Mouse (Mus musculus): ENCODE results near the gene Rasl11b. TPM values are rescaled to one million over a fixed set of nuclear protein-coding genes. Genes with fewer than 3 reads are reported as not detected.

The Rasl11b gene
- polyA plus RNA-seq, 1 experiment, result 10.1 TPM

GRCm38 (mm10) chr5:74160349-74160748 is 34.7 kb upstream of the Rasl11b start:
- no peak for TF ChIP-seq CTCF (IDR thresholded peaks at IDR 0.05; ENCODE audit: extremely low read depth, insufficient read length, insufficient replicate concordance, low read depth, low read length)
- TF ChIP-seq POLR2A (IDR thresholded peaks at IDR 0.05; ENCODE audit: low read depth, low read length), result no peak
- H3K36me3 ChIP-seq (ENCODE audit: control insufficient read depth, insufficient read depth, low read length), result no peaks in the 10 kb centered on the region
- no peak overlapping the region for H3K27ac ChIP-seq (ENCODE audit: insufficient read depth, low read depth, low read length)
- H3K27me3 ChIP-seq (ENCODE audit: control insufficient read depth, insufficient read depth, low read length), result no peaks in the 10 kb centered on the region
- no peak overlapping the region for H3K4me3 ChIP-seq (ENCODE audit: low read depth, low read length)
- WGBS, result 66% methylated on average over 4 of the region's 4 CpGs
- peaks cover 22% of the 10 kb centered on the region for H3K4me1 ChIP-seq (ENCODE audit: control insufficient read depth, insufficient read depth, insufficient read length, low read length)

GRCm38 (mm10) chr5:74161297-74161926 is 33.7 kb upstream of the Rasl11b start:
- no peak overlapping the region for H3K4me3 ChIP-seq (ENCODE audit: low read depth, low read length)
- H3K36me3 ChIP-seq (ENCODE audit: control insufficient read depth, insufficient read depth, low read length), result no peaks in the 10 kb centered on the region
- TF ChIP-seq CTCF (IDR thresholded peaks at IDR 0.05; ENCODE audit: extremely low read depth, insufficient read length, insufficient replicate concordance, low read depth, low read length) (no peak), POLR2A (IDR thresholded peaks at IDR 0.05; ENCODE audit: low read depth, low read length) (no peak)
- WGBS, result 20% methylated on average over 15 of the region's 15 CpGs
- no peak overlapping the region for H3K27ac ChIP-seq (ENCODE audit: insufficient read depth, low read depth, low read length)
- H3K4me1 ChIP-seq (ENCODE audit: control insufficient read depth, insufficient read depth, insufficient read length, low read length), result peaks cover 22% of the 10 kb centered on the region
- H3K27me3 ChIP-seq (ENCODE audit: control insufficient read depth, insufficient read depth, low read length), result no peaks in the 10 kb centered on the region

DNA sequence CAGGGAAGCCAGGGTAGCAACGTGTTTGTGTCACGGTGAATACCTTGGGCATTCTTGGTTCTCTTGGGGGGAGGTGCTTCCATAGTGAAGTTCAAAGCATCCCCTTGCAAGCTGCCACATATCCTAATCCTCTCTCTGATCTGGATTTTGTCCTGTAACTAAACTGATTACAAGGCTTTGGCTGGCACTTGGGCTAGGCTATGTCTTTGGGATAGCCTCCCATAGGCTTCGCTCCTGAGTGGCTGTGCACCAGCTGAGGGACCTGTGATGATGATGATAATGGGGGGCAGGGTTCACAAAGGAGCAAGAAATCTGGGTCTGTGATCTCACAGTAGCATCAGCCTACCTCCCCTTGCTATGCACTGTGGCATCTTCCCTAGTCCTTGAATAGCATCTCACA is 33.1 kb upstream of the Rasl11b start:
- H3K36me3 ChIP-seq (ENCODE audit: control insufficient read depth, insufficient read depth, low read length), result no peaks in the 10 kb centered on the region
- 83% methylated on average over 3 of the region's 3 CpGs for WGBS
- H3K27ac ChIP-seq (ENCODE audit: insufficient read depth, low read depth, low read length), result no peak overlapping the region
- peaks cover 22% of the 10 kb centered on the region for H3K4me1 ChIP-seq (ENCODE audit: control insufficient read depth, insufficient read depth, insufficient read length, low read length)
- TF ChIP-seq CTCF (IDR thresholded peaks at IDR 0.05; ENCODE audit: extremely low read depth, insufficient read length, insufficient replicate concordance, low read depth, low read length) (no peak), POLR2A (IDR thresholded peaks at IDR 0.05; ENCODE audit: low read depth, low read length) (no peak)
- H3K4me3 ChIP-seq (ENCODE audit: low read depth, low read length), result no peak overlapping the region
- H3K27me3 ChIP-seq (ENCODE audit: control insufficient read depth, insufficient read depth, low read length), result no peaks in the 10 kb centered on the region

- no peak overlapping the region for H3K27ac ChIP-seq (ENCODE audit: insufficient read depth, low read depth, low read length)
- H3K36me3 ChIP-seq (ENCODE audit: control insufficient read depth, insufficient read depth, low read length), result no peaks in the 10 kb centered on the region
- WGBS, result 43% methylated on average over 6 of the region's 6 CpGs
- no peak for TF ChIP-seq POLR2A (IDR thresholded peaks at IDR 0.05; ENCODE audit: low read depth, low read length)
- TF ChIP-seq CTCF (IDR thresholded peaks at IDR 0.05; ENCODE audit: extremely low read depth, insufficient read length, insufficient replicate concordance, low read depth, low read length), result no peak
- H3K4me3 ChIP-seq (ENCODE audit: low read depth, low read length), result no peak overlapping the region
- H3K4me1 ChIP-seq (ENCODE audit: control insufficient read depth, insufficient read depth, insufficient read length, low read length), result peaks cover 22% of the 10 kb centered on the region
- H3K27me3 ChIP-seq (ENCODE audit: control insufficient read depth, insufficient read depth, low read length), result no peaks in the 10 kb centered on the region
These were observed 31.9 kb upstream of the Rasl11b start for GRCm38 (mm10) chr5:74163141-74163540.

DNA sequence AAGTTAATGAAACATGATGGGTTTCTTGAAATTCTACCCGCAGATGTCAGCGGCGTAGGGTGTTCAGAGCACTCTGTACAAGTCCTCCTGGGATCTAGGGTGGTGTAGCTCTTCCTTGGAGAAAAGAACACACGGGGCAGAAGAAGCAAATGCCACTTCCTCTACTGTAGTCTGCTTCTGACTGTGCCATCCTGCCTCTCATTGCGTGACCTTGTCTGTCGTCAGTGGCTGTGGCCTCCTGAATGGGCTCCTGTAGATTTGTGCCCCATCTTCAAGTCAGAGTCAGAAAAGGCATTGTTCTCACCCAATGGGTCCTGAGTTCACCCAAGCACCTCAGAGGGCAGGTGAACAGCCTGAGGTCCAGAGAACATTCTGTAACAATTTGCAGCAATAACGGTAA is 30.5 kb upstream of the Rasl11b start:
- Histone ChIP-seq H3K27me3 (ENCODE audit: control insufficient read depth, insufficient read depth, low read length) (no peaks in the 10 kb centered on the region), H3K27ac (ENCODE audit: insufficient read depth, low read depth, low read length) (no peak overlapping the region), H3K4me1 (ENCODE audit: control insufficient read depth, insufficient read depth, insufficient read length, low read length) (peaks cover 22% of the 10 kb centered on the region), H3K36me3 (ENCODE audit: control insufficient read depth, insufficient read depth, low read length) (no peaks in the 10 kb centered on the region), H3K4me3 (ENCODE audit: low read depth, low read length) (no peak overlapping the region)
- TF ChIP-seq POLR2A (IDR thresholded peaks at IDR 0.05; ENCODE audit: low read depth, low read length), result no peak
- WGBS, result 90% methylated on average over 7 of the region's 7 CpGs

GRCm38 (mm10) chr5:74166642-74167041 is 28.4 kb upstream of the Rasl11b start:
- no peak overlapping the region for H3K4me3 ChIP-seq (ENCODE audit: low read depth, low read length)
- WGBS, result 81% methylated on average over 3 of the region's 3 CpGs
- no peak for TF ChIP-seq POLR2A (IDR thresholded peaks at IDR 0.05; ENCODE audit: low read depth, low read length)
- no peak for TF ChIP-seq CTCF (IDR thresholded peaks at IDR 0.05; ENCODE audit: extremely low read depth, insufficient read length, insufficient replicate concordance, low read depth, low read length)

GRCm38 (mm10) chr5:74168085-74168484 is 27.0 kb upstream of the Rasl11b start:
- 76% methylated on average over 3 of the region's 3 CpGs for WGBS

More at GRCm38 (mm10) chr5:74166642-74167041, 28.4 kb upstream of the Rasl11b start:
- Histone ChIP-seq H3K27me3 (ENCODE audit: control insufficient read depth, insufficient read depth, low read length) (no peaks in the 10 kb centered on the region), H3K4me1 (ENCODE audit: control insufficient read depth, insufficient read depth, insufficient read length, low read length) (peaks cover 14% of the 10 kb centered on the region), H3K27ac (ENCODE audit: insufficient read depth, low read depth, low read length) (no peak overlapping the region), H3K36me3 (ENCODE audit: control insufficient read depth, insufficient read depth, low read length) (no peaks in the 10 kb centered on the region)

More at GRCm38 (mm10) chr5:74168085-74168484, 27.0 kb upstream of the Rasl11b start:
- no peak overlapping the region for H3K27ac ChIP-seq (ENCODE audit: insufficient read depth, low read depth, low read length)
- H3K27me3 ChIP-seq (ENCODE audit: control insufficient read depth, insufficient read depth, low read length), result no peaks in the 10 kb centered on the region
- no peak overlapping the region for H3K4me3 ChIP-seq (ENCODE audit: low read depth, low read length)
- H3K4me1 ChIP-seq (ENCODE audit: control insufficient read depth, insufficient read depth, insufficient read length, low read length), result peaks cover 9% of the 10 kb centered on the region; the same call in 1 of the 2 replicates
- no peak for TF ChIP-seq POLR2A (IDR thresholded peaks at IDR 0.05; ENCODE audit: low read depth, low read length)
- TF ChIP-seq CTCF (IDR thresholded peaks at IDR 0.05; ENCODE audit: extremely low read depth, insufficient read length, insufficient replicate concordance, low read depth, low read length), result no peak
- H3K36me3 ChIP-seq (ENCODE audit: control insufficient read depth, insufficient read depth, low read length), result no peaks in the 10 kb centered on the region

All from small intestine, adult 2 months (tissue).